Mouse (Mus musculus) myocyte (in vitro differentiated cells): Measurements from ENCODE around the gene Pkd2l1.
A peak's percentile ranks its signal among the peaks of the same experiment; 100 is the strongest.

ENCODE experiments used
- E2F4 ChIP-seq: IDR thresholded peaks from one replicate; pipeline ENCODE4 v1.6.1; 2011; ENCODE audit warnings: mild to moderate bottlenecking, control low read depth, moderate library complexity; ENCODE audit not compliant: insufficient read depth
- MAX ChIP-seq: IDR thresholded peaks from one replicate; pipeline ENCODE4 v1.6.1; 2011; ENCODE audit warnings: low read depth, mild to moderate bottlenecking, control low read depth
- MYOG ChIP-seq, 3 experiments: IDR thresholded peaks; one replicate each; pipeline ENCODE4 v1.6.1; 2011; ENCODE audit warnings: control low read depth in 2 of 3, low read depth in 2 of 3, mild to moderate bottlenecking in 2 of 3; ENCODE audit not compliant: insufficient read length in 2 of 3, control insufficient read depth in 1 of 3, insufficient read depth in 1 of 3
- POLR2A ChIP-seq: IDR thresholded peaks from one replicate; pipeline ENCODE4 v1.6.1; 2011; ENCODE audit warnings: low read depth, mild to moderate bottlenecking, control low read depth, moderate library complexity; ENCODE audit not compliant: insufficient read length
- TCF12 ChIP-seq: IDR thresholded peaks from one replicate; pipeline ENCODE4 v1.6.1; 2011; ENCODE audit warnings: mild to moderate bottlenecking, control low read depth; ENCODE audit not compliant: poor library complexity, insufficient read depth, severe bottlenecking
- TCF3 ChIP-seq: IDR thresholded peaks from one replicate; pipeline ENCODE4 v1.6.1; 2011; ENCODE audit warnings: low read depth, control low read depth; ENCODE audit not compliant: insufficient read length
- USF1 ChIP-seq: IDR thresholded peaks from one replicate; pipeline ENCODE4 v1.6.1; 2011; ENCODE audit warnings: low read depth, mild to moderate bottlenecking, control low read depth, moderate library complexity

DNA sequence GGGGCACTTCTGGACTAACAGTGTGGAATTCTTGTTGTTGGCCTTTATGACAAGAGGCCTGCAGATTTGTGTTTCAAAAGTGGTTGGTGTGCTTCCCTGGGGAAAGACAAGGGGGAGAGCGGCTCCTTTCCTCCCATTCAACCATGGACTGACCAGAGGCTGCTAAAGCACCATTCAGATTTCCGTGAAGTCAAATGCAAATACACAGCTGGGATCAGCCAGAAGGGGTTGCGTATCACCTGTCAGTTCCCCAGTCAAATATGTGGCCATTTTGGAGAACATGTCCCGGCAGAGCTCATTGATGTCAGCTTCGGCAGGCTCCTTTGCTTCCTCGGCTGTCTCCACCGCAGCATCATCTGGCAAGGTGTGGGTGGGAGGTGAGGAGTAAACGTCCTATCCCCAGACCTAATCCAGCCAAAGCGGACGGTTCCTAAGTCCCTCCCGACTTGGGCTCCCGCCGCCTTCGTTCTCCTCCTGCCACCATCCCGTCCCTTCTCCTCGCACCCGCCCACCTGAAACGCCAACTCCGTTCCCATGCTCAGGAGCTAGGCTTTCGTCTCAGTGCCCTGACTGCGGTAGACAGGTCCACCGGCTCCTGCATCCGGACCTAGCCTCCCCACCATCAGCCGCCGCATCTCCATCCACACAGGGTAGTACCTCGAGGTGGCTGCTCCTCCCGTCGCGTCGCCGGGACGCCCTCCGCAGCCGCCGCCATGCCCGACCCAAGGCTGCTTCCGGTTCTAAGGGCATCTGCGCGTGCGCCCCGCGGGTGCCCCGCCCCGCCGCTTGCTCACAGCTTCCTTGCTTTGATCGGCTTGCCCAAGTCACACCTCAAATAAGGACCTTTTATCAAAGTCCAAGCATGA, 46.3 kb downstream of the Pkd2l1 start, which contains the start of gene Bloc1s2:
- peak; percentile 93 for TF ChIP-seq POLR2A
- no peak for TF ChIP-seq E2F4
- no peak for TF ChIP-seq TCF3
- no peak for TF ChIP-seq USF1
- no peak for TF ChIP-seq MAX
- no peak for TF ChIP-seq TCF12
- TF ChIP-seq MYOG (IDR thresholded peaks at IDR 0.05; ENCODE audit: control insufficient read depth in 1 of 3, insufficient read depth in 1 of 3, insufficient read length in 2 of 3, low read depth in 2 of 3) = peak in 1 of 3 experiments; percentile 4
